Mouse (Mus musculus) kidney, embryonic 14.5 days (tissue): Measurements from ENCODE around the gene Zp3. TPM values are rescaled to one million over a fixed set of nuclear protein-coding genes. Genes with fewer than 3 reads are reported as not detected.
A peak's percentile ranks its signal among the peaks of the same experiment; 100 is the strongest.

ENCODE experiments used
- ATAC-seq: fragments of 200-750 bp; cut with Nextera tagmentation; 2 replicates; pipeline ENCODE4 v1.8.0; 2017; ENCODE audit warnings: moderate number of reproducible peaks, mild to moderate bottlenecking, moderate TSS enrichment, moderate library complexity; ENCODE audit not compliant: low FRiP score, low TSS enrichment
- H3K27ac ChIP-seq: fragments of 300-500 bp; sonication (generic); 2 replicates; pipeline ENCODE4 v1.5.1; 2014; ENCODE audit warnings: low read depth, mild to moderate bottlenecking, low read length, moderate library complexity, mixed read lengths
- H3K27me3 ChIP-seq: fragments of 300-500 bp; sonication (generic); 2 replicates; pipeline ENCODE4 v1.6.1; 2014; ENCODE audit warnings: mild to moderate bottlenecking, low read length; ENCODE audit not compliant: control insufficient read depth, insufficient read depth
- H3K36me3 ChIP-seq: fragments of 300-500 bp; sonication (generic); 2 replicates; pipeline ENCODE4 v1.6.1; 2014; ENCODE audit warnings: low read length, mixed read lengths; ENCODE audit not compliant: control insufficient read depth, insufficient read depth
- H3K4me1 ChIP-seq: fragments of 300-500 bp; sonication (generic); 2 replicates; pipeline ENCODE4 v1.6.1; 2014; ENCODE audit warnings: low read length, mixed read lengths; ENCODE audit not compliant: control insufficient read depth, insufficient read depth
- H3K4me2 ChIP-seq: fragments of 300-500 bp; sonication (generic); replicated peaks from 2 replicates; pipeline ENCODE4 v1.6.1; 2014; ENCODE audit warnings: low read depth, mild to moderate bottlenecking, low read length
- H3K4me3 ChIP-seq: fragments of 300-500 bp; sonication (generic); 2 replicates; pipeline ENCODE4 v1.5.1; 2014; ENCODE audit warnings: mild to moderate bottlenecking, low read length
- H3K9ac ChIP-seq: fragments of 300-500 bp; sonication (generic); 2 replicates; pipeline ENCODE4 v1.6.1; 2014; ENCODE audit warnings: low read depth, mild to moderate bottlenecking, low read length, moderate library complexity
- H3K9me3 ChIP-seq: fragments of 300-500 bp; sonication (generic); 2 replicates; pipeline ENCODE4 v1.6.1; 2016; ENCODE audit warnings: low read length; ENCODE audit not compliant: control insufficient read depth
- WGBS: fragments of 180-500 bp; shearing (Covaris S2); extraction: QIAGEN DNeasy Blood & Tissue Kit; methylation state at CpG from one replicate; pipeline ENCODE4 v1.1.7; 2014; 5-methylcytosine and 5-hydroxymethylcytosine counted together
- polyA plus RNA-seq: library from polyadenylated mRNA; unstranded; fragments of >200 nt; fragmentation: Nextera tagmentation; extraction: Ambion mirVana; gene quantifications from 2 replicates; pipeline ENCODE4 v1.2.1, GENCODE M21; 2014

The Zp3 gene
- polyA plus RNA-seq, 1 experiment from 2014 or later = not detected

GRCm38 (mm10) chr5:135940587-135940986 lies 39.3 kb upstream of the Zp3 start:
- ATAC-seq = peak; percentile 58
- WGBS = 38% methylated on average over 5 of the region's 5 CpGs
- H3K27me3 ChIP-seq = no peaks in the 10 kb centered on the region
- H3K4me1 ChIP-seq = no peaks in the 10 kb centered on the region
- H3K4me3 ChIP-seq = no peak overlapping the region
- H3K9me3 ChIP-seq = no peaks in the 10 kb centered on the region
- no peak overlapping the region for H3K27ac ChIP-seq
- no peak overlapping the region for H3K9ac ChIP-seq
- H3K4me2 ChIP-seq = no peak overlapping the region
- H3K36me3 ChIP-seq = no peaks in the 10 kb centered on the region

DNA sequence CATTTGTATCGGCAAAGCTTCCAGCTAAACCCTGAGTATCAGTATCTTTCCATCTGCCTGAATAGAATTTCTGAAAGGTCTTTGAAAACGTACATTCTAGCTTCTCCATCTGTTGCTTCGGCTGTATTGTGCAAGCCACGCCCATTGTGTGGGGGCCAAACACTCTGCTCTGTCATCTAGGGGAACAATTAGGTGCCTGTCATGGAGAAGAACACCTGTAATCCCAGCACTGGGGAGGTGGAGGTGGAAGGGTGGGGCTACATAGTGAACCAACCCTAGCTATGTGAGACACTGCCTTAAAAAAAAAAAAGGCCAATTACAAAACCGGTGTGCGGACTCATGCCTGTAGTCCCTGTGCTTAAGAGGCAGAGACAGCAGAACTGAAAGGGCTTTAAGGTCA lies 37.2 kb upstream of the Zp3 start:
- Histone ChIP-seq H3K4me2 (no peak overlapping the region), H3K36me3 (no peaks in the 10 kb centered on the region), H3K27me3 (no peaks in the 10 kb centered on the region), H3K9ac (no peak overlapping the region), H3K9me3 (no peaks in the 10 kb centered on the region), H3K4me1 (no peaks in the 10 kb centered on the region), H3K27ac (no peak overlapping the region), H3K4me3 (no peak overlapping the region)
- 73% methylated on average over 6 of the region's 6 CpGs for WGBS
- no peak for ATAC-seq

DNA sequence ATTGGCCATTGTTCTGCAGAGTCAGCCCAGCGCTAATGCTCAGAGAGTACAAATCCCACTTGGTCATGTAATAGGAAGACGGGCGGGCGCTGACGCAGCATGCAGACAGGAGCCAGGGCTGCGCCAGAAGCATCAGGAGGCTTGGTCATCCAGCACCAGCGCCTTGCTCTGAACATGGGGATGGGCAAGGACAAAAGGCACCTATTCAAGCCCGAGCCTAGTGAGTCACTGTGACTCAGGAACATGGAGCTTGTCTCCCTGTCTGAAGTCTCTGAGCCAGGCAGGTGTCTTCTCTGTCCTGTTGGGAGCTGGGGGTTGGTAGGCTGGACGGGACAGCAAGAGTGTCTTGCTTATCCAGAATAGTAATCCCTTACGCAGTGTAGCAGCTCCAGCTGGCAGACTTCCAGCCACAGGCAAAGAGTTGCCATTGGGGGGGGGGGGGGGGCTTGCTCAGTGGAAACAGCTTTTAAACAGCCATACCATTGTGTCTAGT lies 33.9 kb upstream of the Zp3 start:
- ATAC-seq = no peak
- no peak overlapping the region for H3K27ac ChIP-seq
- H3K4me3 ChIP-seq = no peak overlapping the region
- no peaks in the 10 kb centered on the region for H3K4me1 ChIP-seq
- no peaks in the 10 kb centered on the region for H3K27me3 ChIP-seq
- no peak overlapping the region for H3K9ac ChIP-seq
- no peak overlapping the region for H3K4me2 ChIP-seq
- 59% methylated on average over 10 of the region's 10 CpGs for WGBS
- H3K9me3 ChIP-seq = no peaks in the 10 kb centered on the region
- H3K36me3 ChIP-seq = no peaks in the 10 kb centered on the region

DNA sequence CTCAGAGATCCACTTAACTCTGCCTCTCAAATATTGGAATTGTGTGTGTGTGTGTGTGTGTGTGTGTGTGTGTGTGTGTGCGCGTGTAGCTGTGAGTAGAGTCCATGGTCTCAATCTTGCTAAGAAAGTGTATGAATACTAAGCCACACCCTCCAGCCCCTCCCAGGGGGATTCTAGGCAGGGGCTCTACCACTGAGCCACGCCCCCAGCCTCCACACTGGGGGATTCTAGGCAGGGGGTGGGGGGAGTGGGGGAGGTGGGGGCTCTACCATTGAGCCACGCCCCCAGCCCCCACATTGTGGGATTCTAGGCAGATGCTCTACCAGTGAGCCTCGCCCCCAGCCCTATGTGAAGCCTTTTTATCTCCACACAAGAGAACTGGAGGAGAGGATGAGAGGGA lies 33.3 kb upstream of the Zp3 start:
- Histone ChIP-seq H3K4me3 (no peak overlapping the region), H3K9me3 (no peaks in the 10 kb centered on the region), H3K9ac (no peak overlapping the region), H3K27ac (no peak overlapping the region), H3K27me3 (no peaks in the 10 kb centered on the region), H3K4me1 (no peaks in the 10 kb centered on the region), H3K36me3 (no peaks in the 10 kb centered on the region), H3K4me2 (no peak overlapping the region)
- WGBS = 69% methylated on average over 5 of the region's 5 CpGs
- ATAC-seq = no peak

DNA sequence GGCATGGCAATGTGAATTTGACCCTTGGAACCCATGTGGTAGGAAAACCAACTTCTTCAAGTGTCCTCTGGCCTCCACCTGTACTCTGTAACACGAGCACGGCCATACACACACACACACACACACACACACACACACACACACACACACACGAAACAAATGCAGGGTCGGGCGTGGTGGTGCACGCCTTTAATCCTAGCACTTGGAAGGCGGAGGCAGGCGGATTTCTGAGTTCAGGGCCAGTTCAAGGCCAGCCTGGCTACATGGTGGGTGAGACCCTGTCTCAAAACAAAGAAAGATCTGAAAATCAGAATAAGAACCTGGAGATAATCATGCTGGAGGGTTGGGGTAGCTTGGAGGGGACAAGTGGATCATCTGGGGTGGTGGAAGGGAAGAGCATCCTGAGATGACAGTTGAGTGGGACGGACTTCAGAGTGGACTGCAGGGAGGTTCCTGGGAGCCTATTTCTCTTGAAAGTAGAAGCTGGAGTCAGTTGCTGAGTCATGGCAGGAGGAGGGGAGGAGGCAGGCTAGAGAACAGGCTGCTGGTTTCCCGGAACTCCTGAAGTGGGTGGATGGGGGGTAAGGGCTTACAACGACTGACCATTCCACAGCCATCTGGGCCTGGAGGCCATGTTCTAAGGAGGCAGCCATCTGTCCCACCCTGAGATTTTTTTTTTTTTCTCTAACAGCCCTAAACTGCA lies 29.0 kb upstream of the Zp3 start:
- no peak for ATAC-seq
- H3K4me3 ChIP-seq = no peak overlapping the region
- no peak overlapping the region for H3K27ac ChIP-seq
- WGBS = 74% methylated on average over 11 of the region's 11 CpGs
- no peak overlapping the region for H3K9ac ChIP-seq
- no peaks in the 10 kb centered on the region for H3K4me1 ChIP-seq
- no peaks in the 10 kb centered on the region for H3K9me3 ChIP-seq
- H3K36me3 ChIP-seq = no peaks in the 10 kb centered on the region
- no peaks in the 10 kb centered on the region for H3K27me3 ChIP-seq
- H3K4me2 ChIP-seq = no peak overlapping the region

DNA sequence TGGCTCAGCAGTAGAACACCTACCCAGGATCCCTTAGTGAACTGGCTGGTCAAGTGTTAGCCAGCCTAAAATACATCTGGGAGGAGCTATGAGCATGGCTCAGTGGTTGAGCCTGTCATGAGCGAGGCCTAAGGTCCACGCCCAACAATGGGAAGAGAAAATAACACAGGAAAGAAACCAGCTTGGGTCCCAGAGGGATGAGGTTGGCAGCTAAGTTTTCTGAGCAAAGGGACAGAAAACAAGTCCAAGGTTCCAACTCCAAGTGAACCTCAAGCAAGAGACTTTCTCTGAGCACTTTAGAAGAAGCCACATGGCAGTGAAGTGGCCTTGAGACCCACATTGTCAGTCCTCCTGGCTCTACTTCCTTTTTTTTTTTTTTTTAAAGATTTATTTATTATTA lies 28.2 kb upstream of the Zp3 start:
- Histone ChIP-seq H3K27me3 (no peaks in the 10 kb centered on the region), H3K9me3 (no peaks in the 10 kb centered on the region), H3K27ac (no peak overlapping the region), H3K36me3 (no peaks in the 10 kb centered on the region), H3K4me1 (no peaks in the 10 kb centered on the region), H3K4me3 (no peak overlapping the region), H3K4me2 (no peak overlapping the region), H3K9ac (no peak overlapping the region)
- no peak for ATAC-seq
- 92% methylated on average over 2 of the region's 2 CpGs for WGBS

GRCm38 (mm10) chr5:135952830-135953229 lies 27.1 kb upstream of the Zp3 start:
- 98% methylated on average over 2 of the region's 2 CpGs for WGBS
- H3K27ac ChIP-seq = no peak overlapping the region

GRCm38 (mm10) chr5:135956300-135957206 lies 23.3 kb upstream of the Zp3 start:
- Histone ChIP-seq H3K9me3 (no peaks in the 10 kb centered on the region), H3K36me3 (no peaks in the 10 kb centered on the region), H3K4me3 (no peak overlapping the region), H3K4me1 (peaks cover 9% of the 10 kb centered on the region; the same call in 1 of the 2 replicates), H3K27ac (peak overlapping the region; percentile 90), H3K9ac (peak overlapping the region; percentile 34; the same call in 1 of the 2 replicates), H3K27me3 (no peaks in the 10 kb centered on the region), H3K4me2 (peak overlapping the region; percentile 42)
- WGBS = 83% methylated on average over 9 of the region's 9 CpGs
- no peak for ATAC-seq

More at GRCm38 (mm10) chr5:135952830-135953229, 27.1 kb upstream of the Zp3 start:
- Histone ChIP-seq H3K4me2 (no peak overlapping the region), H3K9ac (no peak overlapping the region), H3K4me3 (no peak overlapping the region), H3K27me3 (no peaks in the 10 kb centered on the region), H3K36me3 (no peaks in the 10 kb centered on the region), H3K4me1 (0 out of 2 replicates have a peak, but pooled peaks cover 3% of the 10 kb centered on the region), H3K9me3 (no peaks in the 10 kb centered on the region)
- no peak for ATAC-seq
